Mouse (Mus musculus): ENCODE measurements at regions not wholly inside any gene's neighbourhood (a gene's known extent, or its start where the extent isn't known, plus 50 kb on each side); places are given as distances from the start of the nearest gene placed in this dataset.

- DNase-seq = no peak
- TF ChIP-seq CTCF (IDR thresholded peaks at IDR 0.05) = no peak
- H3K27ac ChIP-seq = no peak overlapping the region
- H3K4me3 ChIP-seq = peak overlapping the region; percentile 45
- intact Hi-C loops (cut with DNase I) = no loop called here
These were observed 77.0 kb upstream of the Lgr5 start for GRCm38 (mm10) chr10:115664567-115664966.

GRCm38 (mm10) chr10:115676661-115677060 is 89.1 kb upstream of the Lgr5 start:
- DNase-seq = no peak
- TF ChIP-seq CTCF (IDR thresholded peaks at IDR 0.05) = no peak
- Histone ChIP-seq H3K27ac (no peak overlapping the region), H3K4me3 (no peak overlapping the region)
- intact Hi-C loops (cut with DNase I) = no loop called here

GRCm38 (mm10) chr10:115681115-115681514 is 93.5 kb upstream of the Lgr5 start:
- intact Hi-C loops (cut with DNase I) = no loop called here
- TF ChIP-seq CTCF (IDR thresholded peaks at IDR 0.05) = no peak
- Histone ChIP-seq H3K27ac (no peak overlapping the region), H3K4me3 (no peak overlapping the region)
- no peak for DNase-seq

GRCm38 (mm10) chr10:115691939-115692338 is 104.4 kb upstream of the Lgr5 start:
- no peak overlapping the region for H3K4me3 ChIP-seq
- intact Hi-C loops (cut with DNase I) = no loop called here
- H3K27ac ChIP-seq = no peak overlapping the region
- DNase-seq = no peak
- no peak for TF ChIP-seq CTCF (IDR thresholded peaks at IDR 0.05)

- Histone ChIP-seq H3K4me3 (no peak overlapping the region), H3K27ac (no peak overlapping the region)
- TF ChIP-seq CTCF (IDR thresholded peaks at IDR 0.05) = no peak
- intact Hi-C loops (cut with DNase I) = no loop called here
- DNase-seq = no peak
These were observed 106.6 kb upstream of the Lgr5 start for GRCm38 (mm10) chr10:115693986-115694833.

GRCm38 (mm10) chr10:115702358-115702757 is 114.3 kb upstream of the Tspan8 start:
- Histone ChIP-seq H3K27ac (no peak overlapping the region), H3K4me3 (no peak overlapping the region)
- TF ChIP-seq CTCF (IDR thresholded peaks at IDR 0.05) = no peak
- intact Hi-C loops (cut with DNase I) = no loop called here
- DNase-seq = no peak

- DNase-seq = no peak
- no peak overlapping the region for H3K27ac ChIP-seq
- intact Hi-C loops (cut with DNase I) = no loop called here
- TF ChIP-seq CTCF (IDR thresholded peaks at IDR 0.05) = no peak
- peak overlapping the region; percentile 13; the same call in 1 of the 2 replicates for H3K4me3 ChIP-seq
These were observed 108.0 kb upstream of the Tspan8 start for GRCm38 (mm10) chr10:115708623-115709022.

GRCm38 (mm10) chr10:115713896-115714295 is 102.7 kb upstream of the Tspan8 start:
- Histone ChIP-seq H3K4me3 (no peak overlapping the region), H3K27ac (peak overlapping the region; percentile 10; the same call in 1 of the 2 replicates)
- intact Hi-C loops (cut with DNase I) = loop anchor here (5.0 kb wide), 1 partner anchor 483 kb away; no protein-coding TSS in a partner anchor
- DNase-seq = peak; percentile 57
- peak; percentile 69 for TF ChIP-seq CTCF (IDR thresholded peaks at IDR 0.05)

GRCm38 (mm10) chr10:115716178-115716577 is 100.5 kb upstream of the Tspan8 start:
- intact Hi-C loops (cut with DNase I) = no loop called here
- DNase-seq = no peak
- H3K4me3 ChIP-seq = no peak overlapping the region
- H3K27ac ChIP-seq = no peak overlapping the region
- no peak for TF ChIP-seq CTCF (IDR thresholded peaks at IDR 0.05)

GRCm38 (mm10) chr10:115717064-115717463 is 99.6 kb upstream of the Tspan8 start:
- TF ChIP-seq CTCF (IDR thresholded peaks at IDR 0.05) = no peak
- Histone ChIP-seq H3K27ac (no peak overlapping the region), H3K4me3 (no peak overlapping the region)
- no peak for DNase-seq
- intact Hi-C loops (cut with DNase I) = no loop called here

GRCm38 (mm10) chr10:115722589-115722988 is 94.0 kb upstream of the Tspan8 start:
- no peak overlapping the region for H3K4me3 ChIP-seq
- TF ChIP-seq CTCF (IDR thresholded peaks at IDR 0.05) = no peak
- intact Hi-C loops (cut with DNase I) = no loop called here
- no peak for DNase-seq
- H3K27ac ChIP-seq = no peak overlapping the region

- no peak overlapping the region for H3K27ac ChIP-seq
- no peak overlapping the region for H3K4me3 ChIP-seq
- no peak for DNase-seq
- no peak for TF ChIP-seq CTCF (IDR thresholded peaks at IDR 0.05)
- intact Hi-C loops (cut with DNase I) = no loop called here
These were observed 73.8 kb upstream of the Tspan8 start for GRCm38 (mm10) chr10:115742634-115743347.

- no peak for DNase-seq
- H3K4me3 ChIP-seq = no peak overlapping the region
- no peak overlapping the region for H3K27ac ChIP-seq
- intact Hi-C loops (cut with DNase I) = no loop called here
- no peak for TF ChIP-seq CTCF (IDR thresholded peaks at IDR 0.05)
These were observed 66.8 kb upstream of the Tspan8 start for GRCm38 (mm10) chr10:115749844-115750243.
